Mouse (Mus musculus): Measurements from ENCODE around the gene Rdh9. TPM values are rescaled to one million over a fixed set of nuclear protein-coding genes. Genes with fewer than 3 reads are reported as not detected.
A peak's percentile ranks its signal among the peaks of the same experiment; 100 is the strongest.

The Rdh9 gene
- polyA plus RNA-seq (2012; rRNA removed) = 0.10 and 0.13 TPM in 2 replicates

- WGBS = 60% methylated on average over 2 of the region's 2 CpGs
- Histone ChIP-seq H3K4me3 (ENCODE audit: insufficient read depth, low read depth, low read length) (no peak within 1 kb of the TSS), H3K4me1 (ENCODE audit: control insufficient read depth, insufficient read depth, low read length) (no peaks in the 10 kb centered on the region), H3K27ac (ENCODE audit: insufficient read depth, low read depth, low read length) (no peak within 1 kb of the TSS), H3K27me3 (replicated peaks; ENCODE audit: control insufficient read depth, insufficient read depth, low read length) (no peaks in the 10 kb centered on the region), H3K36me3 (ENCODE audit: control insufficient read depth, insufficient read depth, low read length) (no peaks in the 10 kb centered on the region)
- no peak for DNase-seq
- TF ChIP-seq POLR2A (IDR thresholded peaks at IDR 0.05; ENCODE audit: low read depth, low read length) = no peak
These were observed at the start of gene Rdh9 for GRCm38 (mm10) chr10:127776011-127776410. Gene Rdh9, plus strand, starts transcription at chr10:127776386.

GRCm38 (mm10) chr10:127728437-127728836, 47.7 kb upstream of the Rdh9 start:
- Histone ChIP-seq H3K27me3 (replicated peaks; ENCODE audit: control insufficient read depth, insufficient read depth, low read length) (no peaks in the 10 kb centered on the region), H3K4me3 (ENCODE audit: insufficient read depth, low read depth, low read length) (no peak overlapping the region), H3K4me1 (ENCODE audit: control insufficient read depth, insufficient read depth, low read length) (no peaks in the 10 kb centered on the region), H3K27ac (ENCODE audit: insufficient read depth, low read depth, low read length) (no peak overlapping the region), H3K36me3 (ENCODE audit: control insufficient read depth, insufficient read depth, low read length) (no peaks in the 10 kb centered on the region)
- DNase-seq = no peak
- 62% methylated on average over 8 of the region's 8 CpGs for WGBS
- TF ChIP-seq POLR2A (IDR thresholded peaks at IDR 0.05; ENCODE audit: low read depth, low read length) (no peak), CTCF (conservative IDR thresholded peaks at IDR 0.05; ENCODE audit: insufficient read depth, insufficient read length, low read depth, low read length) (no peak)

- Histone ChIP-seq H3K36me3 (ENCODE audit: control insufficient read depth, insufficient read depth, low read length) (no peaks in the 10 kb centered on the region), H3K27me3 (replicated peaks; ENCODE audit: control insufficient read depth, insufficient read depth, low read length) (no peaks in the 10 kb centered on the region), H3K4me1 (ENCODE audit: control insufficient read depth, insufficient read depth, low read length) (no peaks in the 10 kb centered on the region), H3K4me3 (ENCODE audit: insufficient read depth, low read depth, low read length) (no peak overlapping the region), H3K27ac (ENCODE audit: insufficient read depth, low read depth, low read length) (no peak overlapping the region)
- WGBS = 75% methylated on average over 11 of the region's 11 CpGs
- no peak for DNase-seq
- TF ChIP-seq POLR2A (IDR thresholded peaks at IDR 0.05; ENCODE audit: low read depth, low read length) = no peak
- TF ChIP-seq CTCF (conservative IDR thresholded peaks at IDR 0.05; ENCODE audit: insufficient read depth, insufficient read length, low read depth, low read length) = no peak
These were observed 45.8 kb upstream of the Rdh9 start for GRCm38 (mm10) chr10:127730285-127730932.

GRCm38 (mm10) chr10:127730933-127731310, 45.3 kb upstream of the Rdh9 start:
- H3K4me3 ChIP-seq (ENCODE audit: insufficient read depth, low read depth, low read length) = no peak overlapping the region
- H3K27me3 ChIP-seq (replicated peaks; ENCODE audit: control insufficient read depth, insufficient read depth, low read length) = no peaks in the 10 kb centered on the region
- 43% methylated on average over 9 of the region's 9 CpGs for WGBS
- no peak overlapping the region for H3K27ac ChIP-seq (ENCODE audit: insufficient read depth, low read depth, low read length)
- H3K4me1 ChIP-seq (ENCODE audit: control insufficient read depth, insufficient read depth, low read length) = no peaks in the 10 kb centered on the region
- no peaks in the 10 kb centered on the region for H3K36me3 ChIP-seq (ENCODE audit: control insufficient read depth, insufficient read depth, low read length)
- TF ChIP-seq POLR2A (IDR thresholded peaks at IDR 0.05; ENCODE audit: low read depth, low read length) (no peak), CTCF (conservative IDR thresholded peaks at IDR 0.05; ENCODE audit: insufficient read depth, insufficient read length, low read depth, low read length) (no peak)
- DNase-seq = no peak

GRCm38 (mm10) chr10:127731397-127731796, 44.8 kb upstream of the Rdh9 start:
- TF ChIP-seq POLR2A (IDR thresholded peaks at IDR 0.05; ENCODE audit: low read depth, low read length) = no peak
- no peak for TF ChIP-seq CTCF (conservative IDR thresholded peaks at IDR 0.05; ENCODE audit: insufficient read depth, insufficient read length, low read depth, low read length)
- H3K36me3 ChIP-seq (ENCODE audit: control insufficient read depth, insufficient read depth, low read length) = no peaks in the 10 kb centered on the region
- WGBS = 34% methylated on average over 5 of the region's 5 CpGs
- H3K27me3 ChIP-seq (replicated peaks; ENCODE audit: control insufficient read depth, insufficient read depth, low read length) = no peaks in the 10 kb centered on the region
- no peak overlapping the region for H3K4me3 ChIP-seq (ENCODE audit: insufficient read depth, low read depth, low read length)
- no peaks in the 10 kb centered on the region for H3K4me1 ChIP-seq (ENCODE audit: control insufficient read depth, insufficient read depth, low read length)
- no peak overlapping the region for H3K27ac ChIP-seq (ENCODE audit: insufficient read depth, low read depth, low read length)
- DNase-seq = no peak

GRCm38 (mm10) chr10:127734434-127734833, 41.8 kb upstream of the Rdh9 start:
- H3K4me3 ChIP-seq (ENCODE audit: insufficient read depth, low read depth, low read length) = no peak overlapping the region
- peak; percentile 64 for TF ChIP-seq CTCF (conservative IDR thresholded peaks at IDR 0.05; ENCODE audit: insufficient read depth, insufficient read length, low read depth, low read length)
- no peak for TF ChIP-seq POLR2A (IDR thresholded peaks at IDR 0.05; ENCODE audit: low read depth, low read length)
- no peaks in the 10 kb centered on the region for H3K27me3 ChIP-seq (replicated peaks; ENCODE audit: control insufficient read depth, insufficient read depth, low read length)
- no peak overlapping the region for H3K27ac ChIP-seq (ENCODE audit: insufficient read depth, low read depth, low read length)
- WGBS = 33% methylated on average over 5 of the region's 5 CpGs
- peaks cover 6% of the 10 kb centered on the region; the same call in 1 of the 2 replicates for H3K4me1 ChIP-seq (ENCODE audit: control insufficient read depth, insufficient read depth, low read length)
- DNase-seq = peak; percentile 36
- no peaks in the 10 kb centered on the region for H3K36me3 ChIP-seq (ENCODE audit: control insufficient read depth, insufficient read depth, low read length)

- Histone ChIP-seq H3K27me3 (replicated peaks; ENCODE audit: control insufficient read depth, insufficient read depth, low read length) (no peaks in the 10 kb centered on the region), H3K27ac (ENCODE audit: insufficient read depth, low read depth, low read length) (no peak overlapping the region), H3K36me3 (ENCODE audit: control insufficient read depth, insufficient read depth, low read length) (no peaks in the 10 kb centered on the region), H3K4me3 (ENCODE audit: insufficient read depth, low read depth, low read length) (no peak overlapping the region), H3K4me1 (ENCODE audit: control insufficient read depth, insufficient read depth, low read length) (peaks cover 6% of the 10 kb centered on the region; the same call in 1 of the 2 replicates)
- no peak for DNase-seq
- TF ChIP-seq CTCF (conservative IDR thresholded peaks at IDR 0.05; ENCODE audit: insufficient read depth, insufficient read length, low read depth, low read length) (no peak), POLR2A (IDR thresholded peaks at IDR 0.05; ENCODE audit: low read depth, low read length) (no peak)
- WGBS = 79% methylated on average over 2 of the region's 2 CpGs
These were observed 39.9 kb upstream of the Rdh9 start for GRCm38 (mm10) chr10:127736266-127736665.
